Comparison of ENCODE assay signal across 8 mouse cellular contexts in the genomic region with DNA sequence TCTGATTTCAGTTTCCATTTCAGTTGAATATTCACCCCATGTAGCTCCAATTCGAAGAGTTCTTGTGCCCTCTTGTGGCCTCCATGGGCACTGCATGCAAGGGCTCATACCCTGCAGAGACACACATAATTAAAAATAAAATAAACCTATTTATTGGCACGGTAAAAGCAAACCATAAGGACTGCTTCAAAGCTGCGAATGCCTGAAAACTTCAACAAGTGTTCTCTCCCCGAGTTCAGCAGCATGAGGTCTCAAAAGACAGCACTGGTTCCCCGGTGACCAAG. TPM values are rescaled to one million over a fixed set of nuclear protein-coding genes. Genes with fewer than 3 reads are reported as not detected.
DNase-seq lines count a peak whose midpoint lies in the region; ATAC-seq and TF ChIP-seq lines count a peak whose summit lies in the region.
"Had no signal": no experiment of that assay in that cellular context is flagged by ENCODE, and none has a peak within 500 bp of the region (broad histone marks: within the 10 kb centered on the region; RNA-seq: fewer than 3 reads in every experiment).

No protein-coding gene starts in this region.

- H3K9ac ChIP-seq in liver, embryonic 14.5 days (replicated peaks) = no peak overlapping the region
- no peak overlapping the region for H3K9ac ChIP-seq in stomach, embryonic 15.5 days

- TF ChIP-seq CTCF in E14TG2a.4 (conservative IDR thresholded peaks at IDR 0.05; ENCODE audit: low read length) = peak; percentile 100
- peak; percentile 93 for TF ChIP-seq CTCF in liver, embryonic 14.5 days (IDR thresholded peaks at IDR 0.05; ENCODE audit: low read depth)

- peak; percentile 79 to 82 for DNase-seq in layer of hippocampus, postnatal 10 days (ENCODE audit: low spot score in 2 of 2)
- no peak for DNase-seq in layer of hippocampus, adult 9-10 months (ENCODE audit: low spot score)
- DNase-seq in adrenal gland, adult 18-20 months (ENCODE audit: low spot score in 2 of 2) = peak; percentile 81 to 83
- peak; percentile 54 for DNase-seq in forelimb bud, embryonic 11.5 days (ENCODE audit: low read depth, low spot score)
- DNase-seq in liver, embryonic 14.5 days (ENCODE audit: low read depth in 3 of 3, low spot score in 3 of 3) = peak; percentile 42 to 62 (median 43)

- peaks cover 13% of the 10 kb centered on the region; the same call in 1 of the 2 replicates for H3K9me3 ChIP-seq in E14TG2a.4 (ENCODE audit: low read length)
- no peaks in the 10 kb centered on the region for H3K9me3 ChIP-seq in liver, embryonic 14.5 days (ENCODE audit: control insufficient read depth, low read length)
- H3K9me3 ChIP-seq in stomach, embryonic 15.5 days = no peaks in the 10 kb centered on the region

- 20% methylated on average over 5 of the region's 5 CpGs for WGBS in liver, embryonic 14.5 days (ENCODE audit: insufficient replicate concordance)
- WGBS in stomach, embryonic 15.5 days = 37% methylated on average over 5 of the region's 5 CpGs

- H3K36me3 ChIP-seq in E14TG2a.4 (ENCODE audit: insufficient read depth, low read length) = no peaks in the 10 kb centered on the region
- H3K36me3 ChIP-seq in liver, embryonic 14.5 days (replicated peaks; ENCODE audit: control insufficient read depth, insufficient read depth, low read depth) = no peaks in the 10 kb centered on the region
- no peaks in the 10 kb centered on the region for H3K36me3 ChIP-seq in stomach, embryonic 15.5 days

- no peak overlapping the region for H3K4me2 ChIP-seq in liver, embryonic 14.5 days (ENCODE audit: low read depth)
- no peak overlapping the region for H3K4me2 ChIP-seq in stomach, embryonic 15.5 days

- peaks cover 12% of the 10 kb centered on the region for H3K4me1 ChIP-seq in E14TG2a.4 (replicated peaks; ENCODE audit: low read depth, low read length)
- H3K4me1 ChIP-seq in liver, embryonic 14.5 days (replicated peaks; ENCODE audit: control insufficient read depth in 2 of 2, insufficient read depth in 2 of 2, low read length in 1 of 2) = no peaks in the 10 kb centered on the region
- no peaks in the 10 kb centered on the region for H3K4me1 ChIP-seq in stomach, embryonic 15.5 days

- no peak overlapping the region for H3K4me3 ChIP-seq in E14TG2a.4 (replicated peaks; ENCODE audit: low read length)
- H3K4me3 ChIP-seq in liver, embryonic 14.5 days (ENCODE audit: insufficient read depth in 1 of 2, low read depth in 2 of 2, low read length in 2 of 2) = no peak overlapping the region
- H3K4me3 ChIP-seq in stomach, embryonic 15.5 days (replicated peaks) = no peak overlapping the region

- H3K27me3 ChIP-seq in E14TG2a.4 (ENCODE audit: insufficient read depth, low read length) = peaks cover 17% of the 10 kb centered on the region
- H3K27me3 ChIP-seq in liver, embryonic 14.5 days (ENCODE audit: control insufficient read depth, insufficient read depth, low read length) = no peaks in the 10 kb centered on the region
- no peaks in the 10 kb centered on the region for H3K27me3 ChIP-seq in stomach, embryonic 15.5 days (replicated peaks)

- ATAC-seq in liver, embryonic 14.5 days (ENCODE audit: insufficient read depth) = no peak
- ATAC-seq in stomach, embryonic 15.5 days (ENCODE audit: insufficient read depth, low FRiP score, low read depth) = peak; percentile 1; the same call in 1 of the 2 replicates

- TF ChIP-seq EP300 in liver, embryonic 14.5 days (IDR thresholded peaks at IDR 0.05; ENCODE audit: low read depth) = no peak

- no peak overlapping the region for H3K27ac ChIP-seq in liver, embryonic 14.5 days
- H3K27ac ChIP-seq in stomach, embryonic 15.5 days = no peak overlapping the region

RNA-seq across cellular contexts. Expression of a gene that starts 10.2 kb away (rescaled TPM):
- under 1 TPM; 0.51 to 0.71 TPM for total RNA-seq in layer of hippocampus, postnatal 10 days (2021)
- total RNA-seq in adrenal gland, adult 18-20 months (2021) = not detected
- not detected in 2 replicates for polyA plus RNA-seq in liver, embryonic 14.5 days (2012; rRNA removed)
- polyA plus RNA-seq in liver, embryonic 14.5 days (2014; fragmentation: Nextera tagmentation; extraction: Ambion mirVana) = not detected in 2 replicates
- polyA plus RNA-seq in stomach, embryonic 15.5 days (2015; fragmentation: Nextera tagmentation; extraction: Ambion mirVana) = not detected in 2 replicates
- polyA plus RNA-seq: liver, embryonic 16.5 days had no signal

RNA-seq across cellular contexts. Expression of a gene that starts 10.2 kb away (rescaled TPM):
- total RNA-seq in layer of hippocampus, postnatal 10 days (2021) = 10 to 100 TPM; 44.8 to 49.1 TPM
- total RNA-seq in adrenal gland, adult 18-20 months (2021) = 10 to 100 TPM; 21.7 to 27.4 TPM
- polyA plus RNA-seq in liver, embryonic 14.5 days (2012; rRNA removed) = 51.9 and 61.0 TPM in 2 replicates
- 38.0 and 42.9 TPM in 2 replicates for polyA plus RNA-seq in liver, embryonic 14.5 days (2014; fragmentation: Nextera tagmentation; extraction: Ambion mirVana)
- polyA plus RNA-seq in stomach, embryonic 15.5 days (2015; fragmentation: Nextera tagmentation; extraction: Ambion mirVana) = 162 and 176 TPM in 2 replicates
